Mouse (Mus musculus): Measurements from ENCODE around the gene Gm10570. TPM values are rescaled to one million over a fixed set of nuclear protein-coding genes. Genes with fewer than 3 reads are reported as not detected.

Gene Gm10570
- total and polyA plus RNA-seq, 3 experiments = 0.27 TPM; not detected in 2

- intact Hi-C loops (cut with DNase I) = no loop called here
- H3K4me1 ChIP-seq (ENCODE audit: control insufficient read depth, insufficient read depth, low read length) = peaks cover 1% of the 10 kb centered on the region; the same call in 1 of the 2 replicates
- H3K27me3 ChIP-seq (ENCODE audit: control insufficient read depth, insufficient read depth, low read length) = no peaks in the 10 kb centered on the region
- no peaks in the 10 kb centered on the region for H3K36me3 ChIP-seq (ENCODE audit: control insufficient read depth, insufficient read depth, low read length)
- H3K4me3 ChIP-seq = no peak overlapping the region
- no peak overlapping the region for H3K9ac ChIP-seq (ENCODE audit: low read depth, low read length)
- no peak for DNase-seq
- H3K27ac ChIP-seq = no peak overlapping the region; the same call in 1 of the 2 replicates
- TF ChIP-seq CTCF (IDR thresholded peaks at IDR 0.05) = no peak
- TF ChIP-seq POLR2A (IDR thresholded peaks at IDR 0.05; ENCODE audit: insufficient read depth, low read depth, low read length) = no peak
- no peak for TF ChIP-seq EP300 (IDR thresholded peaks at IDR 0.05; ENCODE audit: insufficient read depth, low read depth, low read length)
- no peaks in the 10 kb centered on the region for H3K79me2 ChIP-seq (replicated peaks; ENCODE audit: control insufficient read depth, insufficient read depth, low read length)
- 67% methylated on average over 7 of the region's 7 CpGs for WGBS
Measured at GRCm38 (mm10) chr4:130322567-130322966, 14.1 kb upstream of the Gm10570 start.

GRCm38 (mm10) chr4:130321640-130322039 lies 13.2 kb upstream of the Gm10570 start:
- TF ChIP-seq EP300 (IDR thresholded peaks at IDR 0.05; ENCODE audit: insufficient read depth, low read depth, low read length) = no peak
- no peak for TF ChIP-seq CTCF (IDR thresholded peaks at IDR 0.05)
- TF ChIP-seq POLR2A (IDR thresholded peaks at IDR 0.05; ENCODE audit: insufficient read depth, low read depth, low read length) = no peak

DNA sequence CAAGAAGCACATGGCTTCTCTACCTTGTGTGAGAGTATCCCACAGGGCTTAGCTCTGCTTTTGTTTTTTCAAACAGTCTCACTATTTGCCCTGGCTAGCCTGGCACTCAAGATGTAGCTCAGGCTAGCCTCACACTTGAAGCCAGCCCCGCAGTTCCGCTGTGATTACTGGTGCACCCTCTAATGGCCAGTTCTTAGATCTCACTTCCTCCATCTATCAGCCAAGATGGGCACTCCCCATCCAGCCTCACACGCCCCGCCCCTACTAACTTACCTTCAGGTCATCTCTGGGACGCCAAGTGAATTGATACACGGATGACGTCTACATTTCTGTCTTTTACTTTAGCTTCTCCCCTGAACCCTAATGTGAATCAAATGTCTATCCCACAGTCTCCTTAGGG lies 11.1 kb upstream of the Gm10570 start:
- intact Hi-C loops (cut with DNase I) = no loop called here
- Histone ChIP-seq H3K27me3 (ENCODE audit: control insufficient read depth, insufficient read depth, low read length) (no peaks in the 10 kb centered on the region), H3K4me1 (ENCODE audit: control insufficient read depth, insufficient read depth, low read length) (peaks cover 1% of the 10 kb centered on the region; the same call in 1 of the 2 replicates), H3K79me2 (replicated peaks; ENCODE audit: control insufficient read depth, insufficient read depth, low read length) (no peaks in the 10 kb centered on the region), H3K9ac (ENCODE audit: low read depth, low read length) (no peak overlapping the region), H3K36me3 (ENCODE audit: control insufficient read depth, insufficient read depth, low read length) (no peaks in the 10 kb centered on the region), H3K4me3 (no peak overlapping the region), H3K27ac (no peak overlapping the region)
- TF ChIP-seq POLR2A (IDR thresholded peaks at IDR 0.05; ENCODE audit: insufficient read depth, low read depth, low read length) (no peak), EP300 (IDR thresholded peaks at IDR 0.05; ENCODE audit: insufficient read depth, low read depth, low read length) (no peak), CTCF (IDR thresholded peaks at IDR 0.05) (no peak)
- WGBS = 84% methylated on average over 7 of the region's 7 CpGs
- no peak for DNase-seq

More at GRCm38 (mm10) chr4:130321640-130322039, 13.2 kb upstream of the Gm10570 start:
- Histone ChIP-seq H3K9ac (ENCODE audit: low read depth, low read length) (no peak overlapping the region), H3K27me3 (ENCODE audit: control insufficient read depth, insufficient read depth, low read length) (no peaks in the 10 kb centered on the region), H3K4me3 (no peak overlapping the region), H3K79me2 (replicated peaks; ENCODE audit: control insufficient read depth, insufficient read depth, low read length) (no peaks in the 10 kb centered on the region), H3K27ac (no peak overlapping the region), H3K4me1 (ENCODE audit: control insufficient read depth, insufficient read depth, low read length) (peaks cover 1% of the 10 kb centered on the region; the same call in 1 of the 2 replicates), H3K36me3 (ENCODE audit: control insufficient read depth, insufficient read depth, low read length) (no peaks in the 10 kb centered on the region)
- DNase-seq = no peak
- WGBS = 84% methylated on average over 7 of the region's 7 CpGs
- intact Hi-C loops (cut with DNase I) = no loop called here

GRCm38 (mm10) chr4:130318122-130318521 lies 9.6 kb upstream of the Gm10570 start:
- Histone ChIP-seq H3K27ac (no peak overlapping the region), H3K4me1 (ENCODE audit: control insufficient read depth, insufficient read depth, low read length) (0 out of 2 replicates have a peak, but pooled peaks cover 1% of the 10 kb centered on the region), H3K36me3 (ENCODE audit: control insufficient read depth, insufficient read depth, low read length) (peaks cover 3% of the 10 kb centered on the region), H3K9ac (ENCODE audit: low read depth, low read length) (no peak overlapping the region), H3K79me2 (replicated peaks; ENCODE audit: control insufficient read depth, insufficient read depth, low read length) (no peaks in the 10 kb centered on the region), H3K27me3 (ENCODE audit: control insufficient read depth, insufficient read depth, low read length) (no peaks in the 10 kb centered on the region), H3K4me3 (no peak overlapping the region)
- 76% methylated on average over 3 of the region's 3 CpGs for WGBS
- TF ChIP-seq EP300 (IDR thresholded peaks at IDR 0.05; ENCODE audit: insufficient read depth, low read depth, low read length) (no peak), POLR2A (IDR thresholded peaks at IDR 0.05; ENCODE audit: insufficient read depth, low read depth, low read length) (no peak), CTCF (IDR thresholded peaks at IDR 0.05) (no peak)
- DNase-seq = no peak
- intact Hi-C loops (cut with DNase I) = no loop called here

- H3K27me3 ChIP-seq (ENCODE audit: control insufficient read depth, insufficient read depth, low read length) = no peaks in the 10 kb centered on the region
- 61% methylated on average over 10 of the region's 10 CpGs for WGBS
- H3K27ac ChIP-seq = 0 out of 2 replicates have a peak overlapping the region, but pooled peaks have one; percentile 17
- 0 out of 2 replicates have a peak, but pooled peaks cover 1% of the 10 kb centered on the region for H3K4me1 ChIP-seq (ENCODE audit: control insufficient read depth, insufficient read depth, low read length)
- no peak for DNase-seq
- H3K79me2 ChIP-seq (replicated peaks; ENCODE audit: control insufficient read depth, insufficient read depth, low read length) = no peaks in the 10 kb centered on the region
- no peak overlapping the region for H3K4me3 ChIP-seq
- intact Hi-C loops (cut with DNase I) = no loop called here
- no peak overlapping the region for H3K9ac ChIP-seq (ENCODE audit: low read depth, low read length)
- H3K36me3 ChIP-seq (ENCODE audit: control insufficient read depth, insufficient read depth, low read length) = peaks cover 7% of the 10 kb centered on the region
- TF ChIP-seq POLR2A (IDR thresholded peaks at IDR 0.05; ENCODE audit: insufficient read depth, low read depth, low read length) (no peak), CTCF (IDR thresholded peaks at IDR 0.05) (peak; percentile 22), EP300 (IDR thresholded peaks at IDR 0.05; ENCODE audit: insufficient read depth, low read depth, low read length) (0 out of 2 replicates have a peak, but pooled peaks have one; percentile 15)
Measured at GRCm38 (mm10) chr4:130316691-130317090, 8.2 kb upstream of the Gm10570 start.

DNA sequence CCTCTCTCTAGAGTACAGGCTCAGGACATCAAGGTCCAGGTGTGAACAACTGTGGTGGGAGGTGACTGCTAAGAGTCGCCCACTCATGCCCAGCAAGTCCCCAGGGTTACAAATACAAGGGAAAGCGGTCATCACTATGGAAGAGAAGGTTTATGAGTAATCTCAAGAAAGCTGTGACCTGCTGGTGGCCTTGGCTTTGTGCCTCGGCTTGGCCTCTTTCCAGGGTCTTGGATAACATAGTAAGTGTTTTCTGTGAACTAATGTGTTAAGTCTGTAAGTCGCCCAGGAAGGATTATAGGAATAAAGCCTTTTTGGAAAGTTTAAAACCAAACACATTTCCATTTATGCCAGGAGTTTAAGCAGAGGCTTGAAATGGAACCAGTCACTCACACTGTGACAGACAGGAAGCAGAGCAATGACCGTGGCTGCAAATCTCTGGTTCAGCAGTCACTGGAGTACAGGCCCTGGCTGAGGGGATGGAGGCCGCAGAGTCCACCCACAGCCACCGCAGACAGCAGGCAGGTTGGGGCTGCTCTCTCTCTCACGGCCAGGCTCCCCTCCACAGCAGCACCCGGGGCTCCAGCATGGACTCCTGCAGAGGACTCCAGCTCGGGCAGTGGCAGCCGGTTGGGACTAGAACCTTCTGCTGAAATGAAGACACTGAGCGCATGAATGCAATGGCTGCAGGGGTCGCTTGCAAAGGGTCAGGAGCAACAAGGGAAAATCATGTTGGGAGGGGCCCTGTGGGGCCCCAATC lies 7.5 kb upstream of the Gm10570 start:
- Histone ChIP-seq H3K9ac (ENCODE audit: low read depth, low read length) (no peak overlapping the region), H3K27me3 (ENCODE audit: control insufficient read depth, insufficient read depth, low read length) (no peaks in the 10 kb centered on the region), H3K4me1 (ENCODE audit: control insufficient read depth, insufficient read depth, low read length) (0 out of 2 replicates have a peak, but pooled peaks cover 1% of the 10 kb centered on the region), H3K36me3 (ENCODE audit: control insufficient read depth, insufficient read depth, low read length) (peaks cover 7% of the 10 kb centered on the region), H3K79me2 (replicated peaks; ENCODE audit: control insufficient read depth, insufficient read depth, low read length) (no peaks in the 10 kb centered on the region), H3K27ac (peak overlapping the region; percentile 27), H3K4me3 (no peak overlapping the region)
- TF ChIP-seq EP300 (IDR thresholded peaks at IDR 0.05; ENCODE audit: insufficient read depth, low read depth, low read length) (no peak), CTCF (IDR thresholded peaks at IDR 0.05) (no peak), POLR2A (IDR thresholded peaks at IDR 0.05; ENCODE audit: insufficient read depth, low read depth, low read length) (peak; percentile 11)
- 43% methylated on average over 13 of the region's 13 CpGs for WGBS
- intact Hi-C loops (cut with DNase I) = no loop called here
- DNase-seq = no peak

All from heart, adult 2 months (tissue).